Mouse (Mus musculus): ENCODE data around the gene Scai. TPM values are rescaled to one million over a fixed set of nuclear protein-coding genes. Genes with fewer than 3 reads are reported as not detected.
A peak's percentile ranks its signal among the peaks of the same experiment; 100 is the strongest.

Scai gene
- total and polyA plus RNA-seq, 2 experiments from 2014 or later = 13.8 to 67.1 TPM

DNA sequence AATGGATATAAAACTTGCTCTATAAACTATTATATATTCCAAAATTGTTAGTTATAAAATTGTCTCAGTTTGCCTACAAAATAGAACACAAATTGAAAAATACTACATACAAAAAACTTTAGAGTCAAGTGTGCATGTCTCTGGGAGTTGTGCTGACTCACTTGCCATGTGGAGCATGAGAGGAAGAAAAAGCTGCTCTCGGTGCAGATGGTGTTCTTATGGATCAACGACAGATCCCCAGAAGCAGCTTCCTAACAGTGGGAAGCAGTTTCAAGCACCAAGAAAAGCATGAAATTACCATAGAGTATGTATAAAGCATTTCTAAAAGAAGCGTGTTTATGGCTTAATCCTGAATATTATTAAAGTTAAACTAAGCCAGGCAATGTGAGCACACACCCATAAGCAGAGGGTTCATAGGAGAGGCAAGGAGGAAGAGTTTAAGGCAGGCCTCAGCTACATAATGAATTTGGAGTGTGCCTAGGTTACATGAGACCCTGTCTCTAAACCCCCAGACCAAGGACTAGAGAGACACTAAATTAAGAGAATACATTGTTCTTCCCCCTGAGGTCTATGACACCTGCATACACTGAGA is 48.1 kb downstream of the Scai start:
- Histone ChIP-seq H3K36me3 (ENCODE audit: insufficient read depth, low read length) (0 out of 2 replicates have a peak, but pooled peaks cover 5% of the 10 kb centered on the region), H3K9ac (replicated peaks; ENCODE audit: low read length) (no peak overlapping the region), H3K4me1 (ENCODE audit: insufficient read depth, low read length) (no peaks in the 10 kb centered on the region), H3K27me3 (ENCODE audit: insufficient read depth, low read length) (no peaks in the 10 kb centered on the region), H3K27ac (no peak overlapping the region), H3K9me3 (ENCODE audit: low read length) (no peaks in the 10 kb centered on the region), H3K4me3 (ENCODE audit: low read length) (no peak overlapping the region), H3K4me2 (ENCODE audit: low read depth, low read length) (no peak overlapping the region)
- no peak for TF ChIP-seq CTCF (IDR thresholded peaks at IDR 0.05; ENCODE audit: low read depth)
- 50% methylated on average over 3 of the region's 3 CpGs for WGBS
- ATAC-seq (no peak), DNase-seq (ENCODE audit: low spot score) (peak; percentile 9)

DNA sequence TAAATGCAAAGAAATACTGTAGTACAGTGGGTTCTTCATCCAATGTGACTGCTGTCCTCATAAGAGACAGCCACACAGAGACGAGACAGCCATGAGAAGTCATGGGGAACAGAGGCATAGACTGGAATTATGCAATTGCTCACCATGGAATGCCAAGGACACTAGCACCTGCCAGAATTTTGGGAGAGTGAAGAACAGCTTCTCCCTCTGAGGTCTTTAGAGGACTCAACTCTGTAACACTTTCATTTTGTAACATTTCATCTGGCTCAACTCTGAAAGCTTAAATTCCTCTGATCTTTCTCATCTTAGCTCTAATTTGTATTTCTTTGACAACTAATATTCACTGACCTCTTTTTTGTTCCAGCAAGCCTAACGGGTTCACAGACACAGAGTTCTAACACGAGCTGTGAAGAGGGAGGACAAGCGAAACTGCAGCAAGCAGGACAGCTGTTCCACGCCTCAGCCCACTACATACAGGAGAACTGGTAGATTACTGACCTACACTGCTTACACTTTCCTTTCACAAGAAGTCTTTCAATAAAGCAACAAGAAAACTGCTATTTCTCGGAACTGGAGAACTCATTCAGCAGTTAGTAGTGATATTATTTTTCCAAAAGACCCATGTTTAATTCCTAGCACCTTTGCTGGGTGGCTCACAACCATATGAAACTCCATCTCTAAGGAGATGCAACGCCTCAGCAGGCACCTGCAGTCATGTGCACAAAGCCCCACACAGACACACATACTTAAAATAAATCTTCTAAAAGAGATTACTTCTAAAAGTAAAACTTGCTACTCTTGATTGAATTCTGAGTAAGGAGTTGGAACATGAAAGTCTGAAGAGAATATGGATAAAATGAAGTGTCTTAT is 49.7 kb downstream of the Scai start:
- no peaks in the 10 kb centered on the region for H3K9me3 ChIP-seq (ENCODE audit: low read length)
- H3K4me1 ChIP-seq (ENCODE audit: insufficient read depth, low read length) = no peaks in the 10 kb centered on the region
- no peak overlapping the region for H3K27ac ChIP-seq
- no peak for TF ChIP-seq CTCF (IDR thresholded peaks at IDR 0.05; ENCODE audit: low read depth)
- H3K9ac ChIP-seq (replicated peaks; ENCODE audit: low read length) = no peak overlapping the region
- H3K4me2 ChIP-seq (ENCODE audit: low read depth, low read length) = no peak overlapping the region
- DNase-seq (ENCODE audit: low spot score) = no peak
- ATAC-seq = no peak
- H3K36me3 ChIP-seq (ENCODE audit: insufficient read depth, low read length) = 0 out of 2 replicates have a peak, but pooled peaks cover 5% of the 10 kb centered on the region
- H3K4me3 ChIP-seq (ENCODE audit: low read length) = no peak overlapping the region
- H3K27me3 ChIP-seq (ENCODE audit: insufficient read depth, low read length) = no peaks in the 10 kb centered on the region
- 84% methylated on average over 7 of the region's 7 CpGs for WGBS

- Histone ChIP-seq H3K9me3 (ENCODE audit: low read length) (no peaks in the 10 kb centered on the region), H3K4me2 (ENCODE audit: low read depth, low read length) (no peak overlapping the region), H3K27me3 (ENCODE audit: insufficient read depth, low read length) (no peaks in the 10 kb centered on the region), H3K4me1 (ENCODE audit: insufficient read depth, low read length) (no peaks in the 10 kb centered on the region), H3K27ac (no peak overlapping the region), H3K36me3 (ENCODE audit: insufficient read depth, low read length) (no peaks in the 10 kb centered on the region), H3K4me3 (ENCODE audit: low read length) (no peak overlapping the region), H3K9ac (replicated peaks; ENCODE audit: low read length) (no peak overlapping the region)
- peak; percentile 58 for DNase-seq (ENCODE audit: low spot score)
- no peak for ATAC-seq
- WGBS = 59% methylated on average over 3 of the region's 3 CpGs
- TF ChIP-seq CTCF (IDR thresholded peaks at IDR 0.05; ENCODE audit: low read depth) = no peak
These were observed 60.8 kb downstream of the Scai start for GRCm38 (mm10) chr2:39129526-39130326.

DNA sequence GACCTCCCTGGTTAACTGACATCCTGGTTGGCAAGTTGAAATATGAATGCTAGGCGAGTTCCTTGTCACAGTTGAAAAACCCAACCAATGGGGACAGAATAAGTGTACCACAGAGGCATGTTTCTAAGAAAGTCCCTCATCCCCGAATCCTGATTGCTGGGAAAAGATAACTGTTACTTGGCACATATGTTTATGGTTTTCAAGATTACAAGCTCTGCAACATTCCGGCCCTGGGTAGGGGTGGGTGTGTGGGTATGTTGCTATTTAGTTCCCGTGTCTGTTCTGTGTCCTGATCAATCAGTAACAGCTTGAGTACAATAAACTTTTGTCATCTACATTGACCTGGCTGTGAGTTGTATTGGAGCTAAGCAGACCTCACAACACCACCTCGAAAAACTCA is 66.4 kb downstream of the Scai start:
- TF ChIP-seq CTCF (IDR thresholded peaks at IDR 0.05; ENCODE audit: low read depth) = no peak
- Histone ChIP-seq H3K36me3 (ENCODE audit: insufficient read depth, low read length) (peaks cover 7% of the 10 kb centered on the region; the same call in 1 of the 2 replicates), H3K4me1 (ENCODE audit: insufficient read depth, low read length) (no peaks in the 10 kb centered on the region), H3K4me2 (ENCODE audit: low read depth, low read length) (no peak overlapping the region), H3K27me3 (ENCODE audit: insufficient read depth, low read length) (no peaks in the 10 kb centered on the region), H3K4me3 (ENCODE audit: low read length) (no peak overlapping the region), H3K9ac (replicated peaks; ENCODE audit: low read length) (no peak overlapping the region), H3K27ac (no peak overlapping the region), H3K9me3 (ENCODE audit: low read length) (no peaks in the 10 kb centered on the region)
- WGBS = 83% methylated on average over 5 of the region's 5 CpGs
- no peak for ATAC-seq
- DNase-seq (ENCODE audit: low spot score) = no peak

DNA sequence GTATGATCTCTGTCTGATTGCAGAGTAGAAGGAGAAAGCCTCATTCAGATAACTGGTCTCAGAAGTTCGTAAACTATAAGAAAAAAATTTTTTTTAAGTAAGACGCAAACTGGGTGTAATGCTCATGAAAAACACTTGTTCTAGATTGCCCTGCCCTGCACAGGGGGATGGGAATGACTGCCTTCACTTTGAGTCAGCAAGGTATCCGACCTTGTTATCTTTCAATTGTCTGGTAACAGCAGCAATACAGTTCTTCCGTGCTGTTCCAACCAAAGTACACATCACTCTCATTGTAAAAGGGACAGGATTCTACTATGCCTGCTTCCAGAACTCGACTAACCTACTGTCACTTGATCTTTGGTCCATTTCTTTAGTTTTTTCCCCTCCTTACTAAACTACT is 69.4 kb downstream of the Scai start:
- no peak for DNase-seq (ENCODE audit: low spot score)
- Histone ChIP-seq H3K4me1 (ENCODE audit: insufficient read depth, low read length) (no peaks in the 10 kb centered on the region), H3K9me3 (ENCODE audit: low read length) (no peaks in the 10 kb centered on the region), H3K36me3 (ENCODE audit: insufficient read depth, low read length) (peaks cover 24% of the 10 kb centered on the region), H3K4me2 (ENCODE audit: low read depth, low read length) (no peak overlapping the region), H3K27me3 (ENCODE audit: insufficient read depth, low read length) (no peaks in the 10 kb centered on the region), H3K4me3 (ENCODE audit: low read length) (no peak overlapping the region), H3K9ac (replicated peaks; ENCODE audit: low read length) (no peak overlapping the region), H3K27ac (no peak overlapping the region)
- WGBS = 90% methylated on average over 5 of the region's 5 CpGs
- no peak for ATAC-seq
- no peak for TF ChIP-seq CTCF (IDR thresholded peaks at IDR 0.05; ENCODE audit: low read depth)

- 81% methylated on average over 2 of the region's 2 CpGs for WGBS
- no peaks in the 10 kb centered on the region for H3K9me3 ChIP-seq (ENCODE audit: low read length)
- H3K27me3 ChIP-seq (ENCODE audit: insufficient read depth, low read length) = no peaks in the 10 kb centered on the region
- no peaks in the 10 kb centered on the region for H3K4me1 ChIP-seq (ENCODE audit: insufficient read depth, low read length)
- H3K9ac ChIP-seq (replicated peaks; ENCODE audit: low read length) = no peak overlapping the region
- DNase-seq (ENCODE audit: low spot score) (no peak), ATAC-seq (no peak)
- peaks cover 35% of the 10 kb centered on the region for H3K36me3 ChIP-seq (ENCODE audit: insufficient read depth, low read length)
- no peak overlapping the region for H3K27ac ChIP-seq
- no peak overlapping the region for H3K4me2 ChIP-seq (ENCODE audit: low read depth, low read length)
- H3K4me3 ChIP-seq (ENCODE audit: low read length) = no peak overlapping the region
- no peak for TF ChIP-seq CTCF (IDR thresholded peaks at IDR 0.05; ENCODE audit: low read depth)
These were observed 74.0 kb downstream of the Scai start for GRCm38 (mm10) chr2:39116583-39116982.

All from hindbrain, postnatal 0 days (tissue).